Mouse (Mus musculus) frontal cortex, adult 2 months (tissue): ENCODE data around the gene Six4. TPM values are rescaled to one million over a fixed set of nuclear protein-coding genes. Genes with fewer than 3 reads are reported as not detected.
A peak's percentile ranks its signal among the peaks of the same experiment; 100 is the strongest.
"Not testable (repeated sequence)": the region's sequence is repeated elsewhere in the genome, so short reads cannot be mapped to it uniquely, and the experiment has no call there.

Experiments used
- DNase-seq, 2 experiments: peaks; one replicate each; pipeline ENCODE4 v3.0.0; 2022; ENCODE audit warnings: low spot score in 1 of 2; ENCODE audit errors: extremely low spot score in 1 of 2
- polyA plus RNA-seq: library from polyadenylated mRNA; depleted of rRNA; stranded (reverse); fragments of >200 nt; gene quantifications from 2 replicates; pipeline ENCODE4 v1.2.3, GENCODE M21; 2012; rRNA removed

The Six4 gene
- polyA plus RNA-seq, result 0.32 and 0.48 TPM in 2 replicates

GRCm38 (mm10) chr12:73113196-73113595, at the start of gene Six4:
Gene Six4 (minus strand): TSS chr12:73113456.
- peak in 1 of 2 experiments; percentile 58 for DNase-seq

- no peak for DNase-seq
These were observed 49.3 kb upstream of the Six4 start for GRCm38 (mm10) chr12:73162408-73163181.

- peak in 1 of 2 experiments; percentile 10 for DNase-seq
These were observed 47.1 kb upstream of the Six4 start for GRCm38 (mm10) chr12:73160341-73160740.

- no peak for DNase-seq
These were observed 40.9 kb upstream of the Six4 start for GRCm38 (mm10) chr12:73154150-73154549.

- DNase-seq, result not testable (repeated sequence)
These were observed 37.8 kb upstream of the Six4 start for GRCm38 (mm10) chr12:73151038-73151437.

GRCm38 (mm10) chr12:73147236-73147635, 34.0 kb upstream of the Six4 start:
- no peak for DNase-seq

- DNase-seq, result no peak
These were observed 27.5 kb upstream of the Six4 start for GRCm38 (mm10) chr12:73140732-73141131.

GRCm38 (mm10) chr12:73125250-73125649, 12.0 kb upstream of the Six4 start:
- no peak for DNase-seq

- DNase-seq, result peak; percentile 33 to 93
These were observed 10.1 kb upstream of the Six4 start, which contains the start of gene Mnat1 for GRCm38 (mm10) chr12:73123093-73124041. Gene Mnat1 (plus strand): TSS chr12:73123717.

GRCm38 (mm10) chr12:73112326-73113087, 749 bp downstream of the Six4 start:
- peak in 1 of 2 experiments; percentile 15 for DNase-seq

GRCm38 (mm10) chr12:73111561-73112325, 1.5 kb downstream of the Six4 start:
- DNase-seq, result peak in 1 of 2 experiments; percentile 6

- DNase-seq, result peak in 1 of 2 experiments; percentile 24
These were observed 2.7 kb downstream of the Six4 start for GRCm38 (mm10) chr12:73110431-73111111.

GRCm38 (mm10) chr12:73107821-73108220, 5.4 kb downstream of the Six4 start:
- no peak for DNase-seq

GRCm38 (mm10) chr12:73103713-73104112, 9.5 kb downstream of the Six4 start:
- no peak for DNase-seq

- DNase-seq, result no peak
These were observed 14.7 kb downstream of the Six4 start for GRCm38 (mm10) chr12:73098593-73098992.

- DNase-seq, result not testable (repeated sequence)
These were observed 17.1 kb downstream of the Six4 start for GRCm38 (mm10) chr12:73096177-73096576.

GRCm38 (mm10) chr12:73094605-73095004, 18.7 kb downstream of the Six4 start:
- no peak for DNase-seq

- no peak for DNase-seq
These were observed 19.1 kb downstream of the Six4 start for GRCm38 (mm10) chr12:73094189-73094588.

GRCm38 (mm10) chr12:73090672-73091335, 22.5 kb downstream of the Six4 start:
- no peak for DNase-seq
